Mouse (Mus musculus): ENCODE results near the gene Auts2.
A peak's percentile ranks its signal among the peaks of the same experiment; 100 is the strongest.

DNA sequence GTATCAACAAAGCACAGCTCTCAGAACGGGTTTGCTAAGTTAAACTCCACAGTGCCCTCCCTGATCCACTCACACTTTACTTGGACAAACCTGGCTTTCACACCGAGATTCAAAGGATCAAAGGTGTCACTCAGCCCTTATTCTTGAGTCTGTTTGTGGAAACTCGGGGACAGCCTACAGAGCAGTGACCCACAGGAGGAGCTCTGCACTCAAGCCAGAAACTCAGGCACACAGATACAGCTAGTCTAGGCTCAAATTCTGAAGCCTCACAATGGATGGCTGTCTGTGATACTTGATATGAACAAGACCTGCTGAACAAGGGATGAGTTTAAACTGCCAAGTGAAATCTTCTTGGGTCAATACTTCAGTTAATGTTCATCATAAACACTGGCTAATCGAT, 104.7 kb downstream of the Auts2 start:
- TF ChIP-seq EP300 (IDR thresholded peaks at IDR 0.05; ENCODE audit: insufficient read depth, low read depth, low read length) (no peak), CTCF (IDR thresholded peaks at IDR 0.05) (peak; percentile 52)

Data from heart, adult 2 months (tissue).